Mouse (Mus musculus) skeletal muscle tissue, adult 2 months (tissue): ENCODE data around the gene Spaca6.
A peak's percentile ranks its signal among the peaks of the same experiment; 100 is the strongest.
"Not testable (repeated sequence)": the region's sequence is repeated elsewhere in the genome, so short reads cannot be mapped to it uniquely, and the experiment has no call there.

ENCODE experiments used
- DNase-seq: peaks from one replicate; pipeline ENCODE4 v3.0.0-alpha.2; 2012; ENCODE audit warnings: low read depth, low spot score

The Spaca6 gene

GRCm38 (mm10) chr17:17844606-17845005 is 17.6 kb downstream of the Spaca6 start:
- DNase-seq: not testable (repeated sequence)

- DNase-seq: no peak
Measured at GRCm38 (mm10) chr17:17845187-17846027, 18.4 kb downstream of the Spaca6 start.

- no peak for DNase-seq
Measured at GRCm38 (mm10) chr17:17848988-17849387, 22.0 kb downstream of the Spaca6 start.

- no peak for DNase-seq
Measured at GRCm38 (mm10) chr17:17849906-17850712, 23.2 kb downstream of the Spaca6 start.

- DNase-seq: no peak
Measured at GRCm38 (mm10) chr17:17855064-17855838, 28.3 kb downstream of the Spaca6 start, which contains the start of gene Has1. Has1 (minus strand) TSS chr17:17855205.

GRCm38 (mm10) chr17:17856612-17857011 is 29.7 kb downstream of the Spaca6 start:
- DNase-seq: peak; percentile 31

- no peak for DNase-seq
Measured at GRCm38 (mm10) chr17:17857446-17857845, 30.5 kb downstream of the Spaca6 start.

- DNase-seq: no peak
Measured at GRCm38 (mm10) chr17:17860110-17860509, 33.2 kb downstream of the Spaca6 start.

- DNase-seq: no peak
Measured at GRCm38 (mm10) chr17:17862360-17862759, 35.4 kb downstream of the Spaca6 start.

GRCm38 (mm10) chr17:17865168-17865567 is 38.2 kb downstream of the Spaca6 start:
- DNase-seq: no peak

- DNase-seq: peak; percentile 50
Measured at GRCm38 (mm10) chr17:17866801-17867469, 40.0 kb downstream of the Spaca6 start.

- no peak for DNase-seq
Measured at GRCm38 (mm10) chr17:17870892-17871550, 44.1 kb downstream of the Spaca6 start.

- DNase-seq: no peak
Measured at GRCm38 (mm10) chr17:17871697-17872096, 44.7 kb downstream of the Spaca6 start.

- no peak for DNase-seq
Measured at GRCm38 (mm10) chr17:17879347-17879746, 52.4 kb downstream of the Spaca6 start.

GRCm38 (mm10) chr17:17882672-17883071 is 55.7 kb downstream of the Spaca6 start:
- no peak for DNase-seq

GRCm38 (mm10) chr17:17883840-17884239 is 56.9 kb downstream of the Spaca6 start, which contains the start of gene Fpr1:
Fpr1 (minus strand) TSS chr17:17883940.
- DNase-seq: no peak

- no peak for DNase-seq
Measured at GRCm38 (mm10) chr17:17887774-17888248, 60.9 kb downstream of the Spaca6 start, which contains the start of the genes Fpr2 and Fpr3. Fpr2 (plus strand) TSS chr17:17887824. Fpr3 (plus strand) TSS chr17:17887852.

- DNase-seq: no peak
Measured at GRCm38 (mm10) chr17:17889732-17890425, 62.9 kb downstream of the Spaca6 start.
